Mouse (Mus musculus): ENCODE measurements around the gene Grik1. TPM values are rescaled to one million over a fixed set of nuclear protein-coding genes. Genes with fewer than 3 reads are reported as not detected.

Gene Grik1
- total RNA-seq, 1 experiment from 2014 or later: not detected

GRCm38 (mm10) chr16:87916209-87917156 is 373.6 kb downstream of the Grik1 start:
- ATAC-seq (ENCODE audit: extremely low read depth, insufficient number of reproducible peaks, low FRiP score, poor library complexity, severe bottlenecking): no peak

- no peak for ATAC-seq (ENCODE audit: extremely low read depth, insufficient number of reproducible peaks, low FRiP score, poor library complexity, severe bottlenecking)
Observed at GRCm38 (mm10) chr16:87915156-87915555, 374.9 kb downstream of the Grik1 start.

DNA sequence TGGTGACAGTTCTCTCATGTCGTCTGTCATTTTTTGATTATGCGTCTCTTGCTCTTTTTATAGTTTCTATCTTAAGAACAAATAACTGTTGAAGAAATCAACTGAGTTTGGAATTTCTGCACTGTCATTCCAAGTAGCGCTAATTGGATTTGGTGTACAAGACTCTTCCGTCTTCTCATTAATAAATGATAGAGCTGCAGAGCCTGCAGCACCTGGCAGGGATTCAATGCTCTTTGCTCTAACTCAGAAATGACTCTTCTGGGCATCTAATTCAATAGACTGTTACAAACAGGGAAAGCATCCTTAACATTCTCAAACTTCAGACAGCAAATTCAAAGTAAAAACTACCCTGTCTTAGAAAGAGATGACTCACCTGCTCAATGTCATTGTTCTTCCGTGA is 376.3 kb downstream of the Grik1 start:
- ATAC-seq (ENCODE audit: extremely low read depth, insufficient number of reproducible peaks, low FRiP score, poor library complexity, severe bottlenecking): no peak

- ATAC-seq (ENCODE audit: extremely low read depth, insufficient number of reproducible peaks, low FRiP score, poor library complexity, severe bottlenecking): no peak
Observed at GRCm38 (mm10) chr16:87911201-87911600, 378.9 kb downstream of the Grik1 start.

DNA sequence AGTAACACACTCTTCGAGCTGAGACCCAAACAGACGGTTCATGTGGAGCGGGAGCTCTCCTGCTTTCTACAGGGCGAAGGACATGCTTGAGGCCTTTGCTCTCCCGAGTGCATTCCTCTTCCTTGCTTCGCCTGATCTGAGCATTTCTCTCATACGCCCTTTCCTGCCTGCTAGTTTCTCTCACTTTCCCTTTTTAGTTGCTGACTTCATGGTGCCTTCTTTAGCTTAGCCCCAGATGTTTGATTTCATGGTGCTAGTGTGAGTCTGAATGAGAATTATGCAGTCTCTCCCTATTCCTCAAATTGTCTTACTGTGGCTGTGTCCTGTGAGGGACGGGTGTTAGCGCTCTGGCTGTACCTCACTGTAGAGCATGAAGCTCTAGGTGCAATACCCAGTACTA is 388.0 kb downstream of the Grik1 start:
- no peak for ATAC-seq (ENCODE audit: extremely low read depth, insufficient number of reproducible peaks, low FRiP score, poor library complexity, severe bottlenecking)

DNA sequence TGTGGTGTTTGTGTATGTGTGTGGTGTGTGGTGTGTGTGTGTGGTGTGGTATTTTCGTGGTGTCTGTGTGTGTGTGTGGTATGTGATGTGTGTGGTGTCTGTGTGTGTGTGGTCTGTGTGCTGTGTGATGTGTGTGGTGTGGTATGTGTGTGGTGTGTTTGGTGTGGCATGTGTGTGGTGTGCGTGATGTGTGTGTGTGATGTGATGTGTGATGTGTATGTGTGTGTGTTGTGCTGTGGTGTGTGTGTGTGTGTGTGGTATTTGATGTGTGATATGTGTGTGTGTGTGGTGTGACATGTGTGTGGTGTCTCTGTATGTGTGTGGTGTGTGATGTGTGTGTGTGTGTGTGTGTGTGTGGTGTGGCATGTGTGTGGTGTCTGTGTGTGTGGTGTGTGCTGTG is 388.9 kb downstream of the Grik1 start:
- ATAC-seq (ENCODE audit: extremely low read depth, insufficient number of reproducible peaks, low FRiP score, poor library complexity, severe bottlenecking): no peak

GRCm38 (mm10) chr16:87875927-87876326 is 414.1 kb downstream of the Grik1 start:
- no peak for ATAC-seq (ENCODE audit: extremely low read depth, insufficient number of reproducible peaks, low FRiP score, poor library complexity, severe bottlenecking)

DNA sequence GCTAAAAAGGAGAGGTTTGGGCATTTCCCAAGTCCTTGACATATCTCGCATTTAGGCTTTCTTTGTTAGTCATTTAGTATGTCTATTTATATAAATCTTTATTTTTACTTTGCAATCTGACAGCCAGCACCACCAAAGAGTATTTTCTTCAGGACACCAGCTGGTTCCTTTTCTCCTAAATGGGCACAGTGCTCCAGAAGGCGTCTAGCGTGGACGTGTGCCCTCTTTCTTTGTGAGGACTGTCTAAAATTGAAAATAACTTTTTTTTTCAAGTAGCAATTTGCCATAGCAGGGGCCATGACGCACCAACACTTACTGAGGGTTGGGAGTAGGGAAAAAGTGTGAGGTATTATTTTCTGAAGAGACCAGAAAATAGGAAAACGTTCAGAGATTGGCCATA is 425.5 kb downstream of the Grik1 start:
- no peak for ATAC-seq (ENCODE audit: extremely low read depth, insufficient number of reproducible peaks, low FRiP score, poor library complexity, severe bottlenecking)

GRCm38 (mm10) chr16:87861722-87862121 is 428.3 kb downstream of the Grik1 start:
- no peak for ATAC-seq (ENCODE audit: extremely low read depth, insufficient number of reproducible peaks, low FRiP score, poor library complexity, severe bottlenecking)

DNA sequence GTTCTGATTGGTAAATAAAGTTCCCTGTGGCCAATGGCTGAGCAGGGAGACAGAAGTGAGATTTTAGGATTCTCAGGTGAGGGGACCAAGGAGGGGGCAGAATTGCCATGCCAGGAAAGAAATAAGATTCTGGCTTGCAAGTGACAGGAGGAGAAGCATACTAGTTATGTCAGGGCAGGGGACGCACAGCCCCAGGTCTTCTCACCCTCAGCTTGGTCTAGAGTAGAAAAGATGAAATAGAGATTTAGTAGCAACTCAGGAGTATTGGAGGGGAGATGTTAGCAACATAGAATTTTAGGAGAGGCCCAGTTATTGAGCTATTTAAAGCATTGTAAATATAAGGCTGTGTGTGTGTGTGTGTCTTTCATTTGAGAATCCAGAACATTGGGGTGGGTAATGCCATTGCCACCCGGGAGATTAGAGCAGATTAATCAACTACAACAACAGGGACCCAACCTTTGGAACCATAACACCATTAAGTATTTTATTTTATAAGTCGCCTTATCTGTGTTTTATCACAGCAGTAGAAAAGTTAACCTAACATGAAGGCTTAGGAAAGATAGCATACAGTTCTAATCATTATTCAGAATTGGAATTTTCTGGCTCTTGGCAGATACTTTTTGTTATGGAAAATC is 436.5 kb downstream of the Grik1 start:
- no peak for ATAC-seq (ENCODE audit: extremely low read depth, insufficient number of reproducible peaks, low FRiP score, poor library complexity, severe bottlenecking)

DNA sequence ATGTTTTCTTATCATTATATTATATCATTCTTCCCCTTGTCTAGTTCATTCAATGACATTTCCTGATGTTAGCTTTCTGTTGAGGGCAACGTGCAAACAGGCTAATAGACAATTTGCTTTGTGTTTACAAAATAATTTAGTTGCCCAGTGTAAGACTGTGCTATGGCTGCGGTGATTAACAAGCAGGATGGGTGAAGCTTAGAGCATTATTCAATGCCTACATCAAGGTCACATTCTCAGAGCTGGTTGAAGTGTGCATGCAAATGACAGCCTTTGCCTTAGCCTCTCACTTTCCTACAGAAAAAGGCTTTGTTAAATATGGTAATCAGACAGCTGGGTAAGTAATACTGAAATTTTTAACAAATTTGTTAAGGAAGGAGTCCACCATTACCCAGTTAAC is 438.5 kb downstream of the Grik1 start:
- no peak for ATAC-seq (ENCODE audit: extremely low read depth, insufficient number of reproducible peaks, low FRiP score, poor library complexity, severe bottlenecking)

DNA sequence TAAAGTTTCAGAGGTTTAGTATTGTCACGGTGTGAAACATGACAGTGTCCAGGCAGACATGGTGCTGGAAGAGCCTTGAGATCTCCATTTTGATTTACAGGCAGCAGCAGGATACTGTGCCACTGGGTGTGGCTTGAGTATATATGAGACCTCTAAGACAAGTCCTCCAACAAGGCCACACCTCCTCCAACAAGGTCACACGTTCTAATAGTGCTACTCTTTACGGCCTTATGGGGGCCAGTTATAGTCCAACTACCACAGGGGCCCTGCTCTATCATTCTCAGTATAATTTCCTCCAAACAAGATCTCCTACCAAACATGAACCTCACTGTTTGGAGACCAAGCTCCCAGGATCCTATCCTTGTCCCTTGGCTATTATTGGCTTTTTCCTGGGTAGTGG is 441.3 kb downstream of the Grik1 start:
- no peak for ATAC-seq (ENCODE audit: extremely low read depth, insufficient number of reproducible peaks, low FRiP score, poor library complexity, severe bottlenecking)

Other genes with a start within 250 kb of the Grik1 start
- gene Cldn17, start 216.7 kb upstream of the Grik1 start, total RNA-seq (2017): not detected in 2 replicates

Measured in neutrophil, adult 5-6 weeks (primary cell).